Mouse (Mus musculus): ENCODE results near the gene Nav1. TPM values are rescaled to one million over a fixed set of nuclear protein-coding genes. Genes with fewer than 3 reads are reported as not detected.

The Nav1 gene
- total RNA-seq, 2 experiments from 2014 or later, result 60.3 to 71.2 TPM

GRCm38 (mm10) chr1:135632199-135632598, 25.1 kb upstream of the Nav1 start:
- Histone ChIP-seq H3K27ac (peak overlapping the region; percentile 36; the same call in 1 of the 2 replicates), H3K4me3 (no peak overlapping the region)
- no peak for DNase-seq (ENCODE audit: low spot score in 2 of 2)
- TF ChIP-seq CTCF (conservative IDR thresholded peaks at IDR 0.05), result no peak

- Histone ChIP-seq H3K4me3 (no peak overlapping the region), H3K27ac (peak overlapping the region; percentile 36; the same call in 1 of the 2 replicates)
- TF ChIP-seq CTCF (conservative IDR thresholded peaks at IDR 0.05), result no peak
- no peak for DNase-seq (ENCODE audit: low spot score in 2 of 2)
These were observed 24.4 kb upstream of the Nav1 start for GRCm38 (mm10) chr1:135631515-135631914.

GRCm38 (mm10) chr1:135629846-135630245, 22.8 kb upstream of the Nav1 start:
- no peak for TF ChIP-seq CTCF (conservative IDR thresholded peaks at IDR 0.05)

GRCm38 (mm10) chr1:135626218-135626617, 19.1 kb upstream of the Nav1 start:
- TF ChIP-seq CTCF (conservative IDR thresholded peaks at IDR 0.05), result no peak
- DNase-seq (ENCODE audit: low spot score in 2 of 2), result no peak
- H3K4me3 ChIP-seq, result no peak overlapping the region

More at GRCm38 (mm10) chr1:135629846-135630245, 22.8 kb upstream of the Nav1 start:
- H3K4me3 ChIP-seq, result no peak overlapping the region
- no peak for DNase-seq (ENCODE audit: low spot score in 2 of 2)
- no peak overlapping the region; the same call in 1 of the 2 replicates for H3K27ac ChIP-seq

GRCm38 (mm10) chr1:135625741-135626140, 18.6 kb upstream of the Nav1 start:
- DNase-seq (ENCODE audit: low spot score in 2 of 2), result no peak
- no peak for TF ChIP-seq CTCF (conservative IDR thresholded peaks at IDR 0.05)
- H3K4me3 ChIP-seq, result no peak overlapping the region
- H3K27ac ChIP-seq, result no peak overlapping the region

More at GRCm38 (mm10) chr1:135626218-135626617, 19.1 kb upstream of the Nav1 start:
- H3K27ac ChIP-seq, result no peak overlapping the region

- no peak overlapping the region for H3K4me3 ChIP-seq
These were observed 17.6 kb upstream of the Nav1 start for GRCm38 (mm10) chr1:135624646-135625045.

GRCm38 (mm10) chr1:135623136-135623535, 16.0 kb upstream of the Nav1 start:
- DNase-seq (ENCODE audit: low spot score in 2 of 2), result no peak
- Histone ChIP-seq H3K27ac (no peak overlapping the region), H3K4me3 (no peak overlapping the region)
- no peak for TF ChIP-seq CTCF (conservative IDR thresholded peaks at IDR 0.05)

More at GRCm38 (mm10) chr1:135624646-135625045, 17.6 kb upstream of the Nav1 start:
- DNase-seq (ENCODE audit: low spot score in 2 of 2), result no peak
- no peak for TF ChIP-seq CTCF (conservative IDR thresholded peaks at IDR 0.05)
- H3K27ac ChIP-seq, result no peak overlapping the region

- H3K27ac ChIP-seq, result no peak overlapping the region
- TF ChIP-seq CTCF (conservative IDR thresholded peaks at IDR 0.05), result no peak
- DNase-seq (ENCODE audit: low spot score in 2 of 2), result no peak
These were observed 14.2 kb upstream of the Nav1 start for GRCm38 (mm10) chr1:135621307-135621706.

GRCm38 (mm10) chr1:135619932-135620391, 12.9 kb upstream of the Nav1 start:
- Histone ChIP-seq H3K4me3 (no peak overlapping the region), H3K27ac (peak overlapping the region; percentile 65; the same call in 1 of the 2 replicates)
- TF ChIP-seq CTCF (conservative IDR thresholded peaks at IDR 0.05), result no peak
- DNase-seq (ENCODE audit: low spot score in 2 of 2), result no peak

More at GRCm38 (mm10) chr1:135621307-135621706, 14.2 kb upstream of the Nav1 start:
- no peak overlapping the region for H3K4me3 ChIP-seq

GRCm38 (mm10) chr1:135619130-135619529, 12.0 kb upstream of the Nav1 start:
- Histone ChIP-seq H3K27ac (peak overlapping the region; percentile 49), H3K4me3 (no peak overlapping the region)
- TF ChIP-seq CTCF (conservative IDR thresholded peaks at IDR 0.05), result no peak
- DNase-seq (ENCODE audit: low spot score in 2 of 2), result no peak

- Histone ChIP-seq H3K4me3 (no peak overlapping the region), H3K27ac (no peak overlapping the region)
- no peak for DNase-seq (ENCODE audit: low spot score in 2 of 2)
- no peak for TF ChIP-seq CTCF (conservative IDR thresholded peaks at IDR 0.05)
These were observed 10.2 kb upstream of the Nav1 start for GRCm38 (mm10) chr1:135617344-135617743.

- no peak for TF ChIP-seq CTCF (conservative IDR thresholded peaks at IDR 0.05)
- Histone ChIP-seq H3K4me3 (no peak overlapping the region), H3K27ac (peak overlapping the region; percentile 36; the same call in 1 of the 2 replicates)
- DNase-seq (ENCODE audit: low spot score in 2 of 2), result peak in 1 of 2 experiments; percentile 53
These were observed 8.9 kb upstream of the Nav1 start for GRCm38 (mm10) chr1:135615715-135616641.

GRCm38 (mm10) chr1:135609621-135610020, 2.5 kb upstream of the Nav1 start:
- Histone ChIP-seq H3K27ac (no peak overlapping the region), H3K4me3 (no peak overlapping the region)
- no peak for DNase-seq (ENCODE audit: low spot score in 2 of 2)
- TF ChIP-seq CTCF (conservative IDR thresholded peaks at IDR 0.05), result no peak

Data from layer of hippocampus, adult 2 months (tissue).